ENCODE assay signal across 8 mouse cellular contexts in genomic region chrX:93889394-93890042, GRCm38 (mm10). TPM values are rescaled to one million over a fixed set of nuclear protein-coding genes. Genes with fewer than 3 reads are reported as not detected.
DNase-seq lines count a peak whose midpoint lies in the region; ATAC-seq and TF ChIP-seq lines count a peak whose summit lies in the region.

No protein-coding gene starts in this region.

- H3K9me3 ChIP-seq in heart, embryonic 11.5 days (replicated peaks; ENCODE audit: control insufficient read depth, low read length): no peaks in the 10 kb centered on the region
- H3K9me3 ChIP-seq in kidney, embryonic 15.5 days (replicated peaks): no peaks in the 10 kb centered on the region
- H3K9me3 ChIP-seq in limb, embryonic 15.5 days: no peaks in the 10 kb centered on the region
- H3K9me3 ChIP-seq in midbrain, postnatal 0 days (ENCODE audit: low read length): no peaks in the 10 kb centered on the region

- H3K27ac ChIP-seq in heart, embryonic 11.5 days (ENCODE audit: low read depth, low read length): no peak overlapping the region
- no peak overlapping the region for H3K27ac ChIP-seq in kidney, embryonic 15.5 days
- H3K27ac ChIP-seq in limb, embryonic 15.5 days: peak overlapping the region; percentile 43; the same call in 1 of the 2 replicates
- H3K27ac ChIP-seq in midbrain, postnatal 0 days (ENCODE audit: low read depth, low read length): peak overlapping the region; percentile 4; the same call in 1 of the 2 replicates

- no peaks in the 10 kb centered on the region for H3K27me3 ChIP-seq in heart, embryonic 11.5 days (ENCODE audit: control insufficient read depth, insufficient read depth, low read length)
- H3K27me3 ChIP-seq in kidney, embryonic 15.5 days: peaks cover 18% of the 10 kb centered on the region; the same call in 1 of the 2 replicates
- peaks cover 14% of the 10 kb centered on the region; the same call in 1 of the 2 replicates for H3K27me3 ChIP-seq in limb, embryonic 15.5 days
- H3K27me3 ChIP-seq in midbrain, postnatal 0 days (ENCODE audit: insufficient read depth, low read length): no peaks in the 10 kb centered on the region

- H3K4me1 ChIP-seq in heart, embryonic 11.5 days (ENCODE audit: control insufficient read depth, insufficient read depth, low read length): no peaks in the 10 kb centered on the region
- no peaks in the 10 kb centered on the region for H3K4me1 ChIP-seq in kidney, embryonic 15.5 days
- 0 out of 2 replicates have a peak, but pooled peaks cover 3% of the 10 kb centered on the region for H3K4me1 ChIP-seq in limb, embryonic 15.5 days
- H3K4me1 ChIP-seq in midbrain, postnatal 0 days (ENCODE audit: insufficient read depth, low read length): no peaks in the 10 kb centered on the region

- peak overlapping the region; percentile 14 for H3K4me3 ChIP-seq in heart, embryonic 11.5 days (ENCODE audit: low read depth, low read length)
- H3K4me3 ChIP-seq in kidney, embryonic 15.5 days (replicated peaks): peak overlapping the region; percentile 36
- peak overlapping the region; percentile 38 for H3K4me3 ChIP-seq in limb, embryonic 15.5 days
- peak overlapping the region; percentile 27 for H3K4me3 ChIP-seq in midbrain, postnatal 0 days (ENCODE audit: low read depth, low read length)

- WGBS in heart, embryonic 11.5 days (ENCODE audit: insufficient replicate concordance): 36% methylated on average over 13 of the region's 13 CpGs
- WGBS in kidney, embryonic 15.5 days: 34% methylated on average over 13 of the region's 13 CpGs
- WGBS in limb, embryonic 15.5 days: 40% methylated on average over 13 of the region's 13 CpGs
- WGBS in midbrain, postnatal 0 days: 35% methylated on average over 13 of the region's 13 CpGs

- TF ChIP-seq CTCF in brain, embryonic 14.5 days (IDR thresholded peaks at IDR 0.05; ENCODE audit: borderline replicate concordance, extremely low read depth, insufficient read depth, insufficient read length): peak; percentile 86
- peak; percentile 93 for TF ChIP-seq CTCF in midbrain, postnatal 0 days (IDR thresholded peaks at IDR 0.05)

- no peak for TF ChIP-seq POLR2A in brain, embryonic 14.5 days (IDR thresholded peaks at IDR 0.05; ENCODE audit: borderline replicate concordance, extremely low read depth, insufficient read depth, insufficient read length, poor library complexity, severe bottlenecking)

- H3K9ac ChIP-seq in heart, embryonic 11.5 days (ENCODE audit: low read depth, low read length): no peak overlapping the region
- H3K9ac ChIP-seq in kidney, embryonic 15.5 days: 0 out of 2 replicates have a peak overlapping the region, but pooled peaks have one; percentile 17
- H3K9ac ChIP-seq in limb, embryonic 15.5 days: peak overlapping the region; percentile 26; the same call in 1 of the 2 replicates
- H3K9ac ChIP-seq in midbrain, postnatal 0 days (replicated peaks; ENCODE audit: low read length, poor library complexity, severe bottlenecking): 0 out of 2 replicates have a peak overlapping the region, but pooled peaks have one; percentile 15

- peak; percentile 77 for DNase-seq in B cell, adult 2 months
- peak; percentile 89 for DNase-seq in brain, embryonic 14.5 days (ENCODE audit: low read depth)
- peak; percentile 84 for DNase-seq in midbrain, postnatal 0 days (ENCODE audit: low spot score)
- DNase-seq in spleen, postnatal 14 days (ENCODE audit: low spot score in 2 of 2): peak; percentile 14 to 60

- H3K4me2 ChIP-seq in heart, embryonic 11.5 days: peak overlapping the region; percentile 55
- H3K4me2 ChIP-seq in kidney, embryonic 15.5 days: peak overlapping the region; percentile 53
- H3K4me2 ChIP-seq in limb, embryonic 15.5 days: peak overlapping the region; percentile 45
- peak overlapping the region; percentile 37 for H3K4me2 ChIP-seq in midbrain, postnatal 0 days (ENCODE audit: low read depth, low read length, poor library complexity, severe bottlenecking)

- peak; percentile 82 for ATAC-seq in erythroblast, adult 5-6 weeks (replicated peaks; ENCODE audit: low FRiP score, poor library complexity, severe bottlenecking)
- no peak for ATAC-seq in heart, embryonic 11.5 days (replicated peaks; ENCODE audit: insufficient number of reproducible peaks, low FRiP score, low TSS enrichment)
- ATAC-seq in kidney, embryonic 15.5 days (replicated peaks; ENCODE audit: low FRiP score): peak; percentile 82
- ATAC-seq in limb, embryonic 15.5 days (ENCODE audit: insufficient number of reproducible peaks, low FRiP score, low TSS enrichment, low read depth): no peak
- ATAC-seq in midbrain, postnatal 0 days (ENCODE audit: low FRiP score): peak; percentile 87

- no peaks in the 10 kb centered on the region for H3K36me3 ChIP-seq in heart, embryonic 11.5 days (ENCODE audit: control insufficient read depth, insufficient read depth, low read length)
- H3K36me3 ChIP-seq in kidney, embryonic 15.5 days: no peaks in the 10 kb centered on the region
- no peaks in the 10 kb centered on the region for H3K36me3 ChIP-seq in limb, embryonic 15.5 days
- H3K36me3 ChIP-seq in midbrain, postnatal 0 days (ENCODE audit: insufficient read depth, low read length): no peaks in the 10 kb centered on the region

RNA-seq across cellular contexts. Expression of gene Pdk3, which starts 57.5 kb away (rescaled TPM):
- polyA plus RNA-seq in brain, embryonic 14.5 days (2012; rRNA removed): 15.3 and 16.6 TPM in 2 replicates
- 30.7 and 48.8 TPM in 2 replicates for total RNA-seq in erythroblast, adult 5-6 weeks (2015; ENCODE audit: low replicate concordance)
- total RNA-seq in erythroblast, adult 5-6 weeks (2017; ENCODE audit: low replicate concordance): 12.8 and 14.6 TPM in 2 replicates
- polyA plus RNA-seq in heart, embryonic 11.5 days (2014; fragmentation: Nextera tagmentation; extraction: Ambion mirVana): 170 and 181 TPM in 2 replicates
- polyA plus RNA-seq in kidney, embryonic 15.5 days (2015; fragmentation: Nextera tagmentation; extraction: Ambion mirVana): 64.1 and 70.4 TPM in 2 replicates
- polyA plus RNA-seq in limb, embryonic 15.5 days (2015; fragmentation: Nextera tagmentation; extraction: Ambion mirVana): 51.6 and 55.6 TPM in 2 replicates
- 19.5 and 23.1 TPM in 2 replicates for total RNA-seq in midbrain, postnatal 0 days (2014; rRNA removed)
- 14.7 and 14.9 TPM in 2 replicates for polyA plus RNA-seq in midbrain, postnatal 0 days (2015; fragmentation: Nextera tagmentation; extraction: Ambion mirVana)

Comparison
In these comparisons a context has a peak if more than half of its experiments do, and no peak if none do; other contexts are left out.
1. DNase-seq: peak in every context shown above with its lines; median percentile 89 in brain, embryonic 14.5 days; 84 in midbrain, postnatal 0 days; 77 in B cell, adult 2 months; 37 in spleen, postnatal 14 days.
2. ATAC-seq: peak in erythroblast, adult 5-6 weeks (single experiment), kidney, embryonic 15.5 days (single experiment) and midbrain, postnatal 0 days (single experiment); none in heart, embryonic 11.5 days (single experiment) and limb, embryonic 15.5 days (single experiment).
3. H3K27ac ChIP-seq: peak in limb, embryonic 15.5 days (single experiment) and midbrain, postnatal 0 days (single experiment); none in heart, embryonic 11.5 days (single experiment) and kidney, embryonic 15.5 days (single experiment).
4. Peak in every context shown above with its lines, with median percentiles within 50 percentile points of each other: H3K4me2 ChIP-seq and H3K4me3 ChIP-seq.